Mouse (Mus musculus) forebrain, postnatal 0 days (tissue): ENCODE data around the gene Cit. TPM values are rescaled to one million over a fixed set of nuclear protein-coding genes. Genes with fewer than 3 reads are reported as not detected.
A peak's percentile ranks its signal among the peaks of the same experiment; 100 is the strongest.

Source experiments
- ATAC-seq: fragments of 200-750 bp; cut with Nextera tagmentation; 2 replicates; pipeline ENCODE4 v1.8.0; 2017; ENCODE audit warnings: mild to moderate bottlenecking, moderate library complexity
- DNase-seq: peaks from one replicate; pipeline ENCODE4 v3.0.0-alpha.2; 2015
- H3K27ac ChIP-seq: fragments of 300-500 bp; sonication (generic); 2 replicates; pipeline ENCODE4 v1.5.1; 2014; ENCODE audit warnings: low read depth, mild to moderate bottlenecking, antibody characterized with exemption, low read length, moderate library complexity, mixed read lengths
- H3K27me3 ChIP-seq: fragments of 300-500 bp; sonication (generic); 2 replicates; pipeline ENCODE4 v1.6.1; 2014; ENCODE audit warnings: mild to moderate bottlenecking, low read length, mixed read lengths; ENCODE audit not compliant: insufficient read depth
- H3K36me3 ChIP-seq: fragments of 300-500 bp; sonication (generic); 2 replicates; pipeline ENCODE4 v1.6.1; 2014; ENCODE audit warnings: mild to moderate bottlenecking, moderate library complexity; ENCODE audit not compliant: insufficient read depth
- H3K4me1 ChIP-seq: fragments of 300-500 bp; sonication (generic); 2 replicates; pipeline ENCODE4 v1.6.1; 2014; ENCODE audit warnings: antibody characterized with exemption; ENCODE audit not compliant: insufficient read depth
- H3K4me2 ChIP-seq: fragments of 300-500 bp; sonication (generic); 2 replicates; pipeline ENCODE4 v1.6.1; 2014; ENCODE audit warnings: low read depth, mild to moderate bottlenecking, moderate library complexity
- H3K4me3 ChIP-seq: fragments of 300-500 bp; sonication (generic); 2 replicates; pipeline ENCODE4 v1.5.1; 2014; ENCODE audit warnings: low read depth, low read length, mixed read lengths
- H3K9ac ChIP-seq: fragments of 300-500 bp; sonication (generic); 2 replicates; pipeline ENCODE4 v1.6.1; 2014; ENCODE audit warnings: mild to moderate bottlenecking
- H3K9me3 ChIP-seq: fragments of 300-500 bp; sonication (generic); 2 replicates; pipeline ENCODE4 v1.6.1; 2016; ENCODE audit warnings: low read length
- CTCF ChIP-seq: sonication (generic); IDR thresholded peaks from 2 replicates; pipeline ENCODE4 v1.5.1; 2016; ENCODE audit warnings: antibody characterized with exemption, control low read depth, low read depth
- WGBS: fragments of 180-500 bp; shearing (Covaris S2); extraction: QIAGEN DNeasy Blood & Tissue Kit; methylation state at CpG from one replicate; pipeline ENCODE4 v1.1.7; 2014; 5-methylcytosine and 5-hydroxymethylcytosine counted together
- polyA plus RNA-seq: library from polyadenylated mRNA; unstranded; fragments of >200 nt; fragmentation: Nextera tagmentation; extraction: Ambion mirVana; gene quantifications from 2 replicates; pipeline ENCODE4 v1.2.1, GENCODE M21; 2015
- total RNA-seq: library from RNA; depleted of rRNA; stranded (reverse); fragments of >200 nt; gene quantifications from 2 replicates; pipeline ENCODE4 v1.2.3, GENCODE M21; 2014

Cit gene
- total and polyA plus RNA-seq, 2 experiments from 2014 or later = 18.7 to 23.3 TPM

DNA sequence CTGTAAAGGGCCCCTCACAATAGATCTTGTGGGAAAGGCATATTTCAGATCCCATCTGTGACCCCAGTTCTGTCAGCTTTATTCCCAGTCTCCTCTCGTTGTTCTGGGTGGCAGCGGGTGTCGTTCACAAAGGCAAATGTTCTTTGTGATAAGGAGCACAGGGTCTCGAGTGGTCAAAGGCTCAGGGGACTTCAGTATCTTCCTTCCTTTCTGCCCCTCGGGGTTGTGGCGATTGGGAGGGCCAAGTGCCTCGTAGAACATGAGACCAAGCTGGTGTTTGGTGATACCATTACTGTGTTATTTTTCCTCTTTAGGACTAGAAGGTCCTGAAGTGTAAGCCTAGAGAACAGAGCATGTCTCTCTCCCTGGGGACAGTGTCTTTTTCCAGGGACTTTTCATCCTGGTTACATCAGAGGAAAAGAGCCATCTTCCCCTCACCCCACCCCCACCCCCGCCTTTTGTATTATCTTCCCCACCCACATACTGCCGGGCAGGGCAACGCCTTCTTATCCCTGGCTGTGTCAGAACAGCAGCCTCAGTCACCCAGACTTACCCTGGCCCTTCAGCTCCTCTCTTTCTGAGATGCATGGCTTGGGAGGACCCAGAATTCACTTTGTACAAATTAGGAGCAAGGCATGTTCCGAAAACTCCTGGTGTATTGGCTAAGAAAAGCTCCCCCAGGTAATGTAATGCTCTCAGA, 99.9 kb downstream of the Cit start:
- ATAC-seq = no peak
- H3K27me3 ChIP-seq = no peaks in the 10 kb centered on the region
- 63% methylated on average over 11 of the region's 11 CpGs for WGBS

DNA sequence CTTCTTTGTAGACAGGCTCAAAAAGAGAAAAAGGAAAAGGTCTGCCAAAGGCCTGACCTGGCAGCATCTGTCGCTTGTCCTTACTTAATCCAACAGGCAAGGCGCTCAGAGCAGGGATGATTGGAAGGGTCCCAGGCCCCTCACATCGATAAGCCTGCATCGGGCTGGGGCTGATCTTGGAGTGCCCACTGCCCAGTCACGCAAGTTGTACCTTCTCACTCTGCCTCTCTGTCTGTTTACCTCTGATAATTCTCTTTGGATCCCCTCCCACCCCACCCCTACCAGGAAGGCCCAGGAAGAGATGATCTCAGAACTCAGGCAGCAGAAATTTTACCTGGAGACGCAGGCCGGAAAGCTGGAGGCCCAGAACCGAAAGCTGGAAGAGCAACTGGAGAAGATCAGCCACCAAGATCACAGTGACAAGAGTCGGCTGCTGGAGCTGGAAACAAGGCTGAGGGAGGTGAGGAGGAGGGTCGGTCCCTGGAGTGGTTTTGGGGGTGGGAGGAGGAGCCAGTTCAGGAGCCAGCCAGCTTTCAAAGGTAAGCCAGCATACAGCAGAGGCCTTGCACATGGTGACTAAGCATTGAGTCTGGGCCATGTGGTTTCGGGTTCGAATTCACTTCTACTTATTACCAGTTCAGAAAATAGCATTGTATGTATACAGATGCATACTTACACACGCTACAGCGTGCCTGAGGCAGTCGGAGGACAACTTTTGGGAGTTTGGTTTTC, 102.7 kb downstream of the Cit start:
- H3K27me3 ChIP-seq = no peaks in the 10 kb centered on the region
- no peaks in the 10 kb centered on the region for H3K9me3 ChIP-seq
- H3K9ac ChIP-seq = no peak overlapping the region
- no peak overlapping the region for H3K4me3 ChIP-seq
- 94% methylated on average over 15 of the region's 15 CpGs for WGBS
- ATAC-seq (no peak), DNase-seq (no peak)
- H3K4me1 ChIP-seq = no peaks in the 10 kb centered on the region
- no peak overlapping the region for H3K4me2 ChIP-seq
- H3K36me3 ChIP-seq = peaks cover 22% of the 10 kb centered on the region; the same call in 1 of the 2 replicates
- no peak for TF ChIP-seq CTCF
- H3K27ac ChIP-seq = no peak overlapping the region

More for the DNA sequence above, 99.9 kb downstream of the Cit start:
- Histone ChIP-seq H3K4me2 (no peak overlapping the region), H3K9me3 (no peaks in the 10 kb centered on the region), H3K4me3 (no peak overlapping the region), H3K36me3 (peaks cover 11% of the 10 kb centered on the region; the same call in 1 of the 2 replicates), H3K4me1 (no peaks in the 10 kb centered on the region), H3K27ac (no peak overlapping the region), H3K9ac (no peak overlapping the region)
- no peak for TF ChIP-seq CTCF
- DNase-seq = no peak

DNA sequence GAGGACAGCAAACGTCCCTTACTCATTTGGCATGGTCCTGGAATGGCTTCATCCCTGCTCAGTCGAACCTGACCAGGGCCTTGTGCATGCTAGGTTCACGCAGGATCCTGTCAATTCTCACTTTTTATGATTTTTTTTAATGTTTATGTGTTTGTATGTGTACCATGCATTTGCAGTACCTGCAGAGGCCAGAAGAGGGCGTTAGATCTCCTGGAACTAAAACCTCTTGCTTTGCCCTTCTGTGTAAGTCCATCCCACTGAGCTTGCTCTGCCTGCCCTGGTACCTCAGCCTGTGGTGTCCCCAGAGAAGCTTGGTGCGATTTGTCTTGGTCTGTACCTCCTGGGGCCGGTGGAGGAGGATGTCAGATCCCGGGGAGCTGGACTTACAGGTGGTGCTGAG, 105.9 kb downstream of the Cit start:
- Histone ChIP-seq H3K36me3 (peaks cover 22% of the 10 kb centered on the region), H3K4me3 (no peak overlapping the region), H3K4me2 (no peak overlapping the region), H3K4me1 (no peaks in the 10 kb centered on the region), H3K27ac (no peak overlapping the region), H3K9ac (no peak overlapping the region), H3K9me3 (no peaks in the 10 kb centered on the region), H3K27me3 (no peaks in the 10 kb centered on the region)
- ATAC-seq = no peak
- WGBS = 89% methylated on average over 7 of the region's 7 CpGs
- 0 out of 2 replicates have a peak, but pooled peaks have one; percentile 23 for TF ChIP-seq CTCF
- DNase-seq = no peak

DNA sequence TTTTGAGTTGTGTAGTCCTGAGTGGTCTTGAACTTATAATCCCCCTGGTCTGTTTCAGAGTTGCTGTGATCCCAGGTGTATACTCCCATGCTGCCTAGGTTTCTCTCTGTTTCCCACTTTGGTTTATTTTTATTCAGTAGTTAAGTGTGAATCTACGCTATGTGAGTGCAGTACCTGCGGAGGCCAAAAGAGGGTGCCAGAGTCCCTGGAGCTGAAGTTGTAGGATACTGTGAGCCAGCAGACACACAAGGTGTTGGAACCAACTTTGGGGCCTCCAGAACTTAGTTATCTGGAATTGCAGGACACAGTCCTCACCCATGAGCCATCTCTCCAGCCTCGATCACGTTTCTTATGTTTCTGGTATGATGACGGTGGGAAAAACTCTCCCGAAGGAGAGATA, 108.1 kb downstream of the Cit start:
- Histone ChIP-seq H3K27me3 (no peaks in the 10 kb centered on the region), H3K4me1 (no peaks in the 10 kb centered on the region), H3K27ac (no peak overlapping the region), H3K9me3 (no peaks in the 10 kb centered on the region), H3K4me3 (no peak overlapping the region), H3K36me3 (peaks cover 14% of the 10 kb centered on the region), H3K9ac (no peak overlapping the region), H3K4me2 (no peak overlapping the region)
- 95% methylated on average over 6 of the region's 6 CpGs for WGBS
- ATAC-seq (no peak), DNase-seq (no peak)
- peak; percentile 30; the same call in 1 of the 2 replicates for TF ChIP-seq CTCF

DNA sequence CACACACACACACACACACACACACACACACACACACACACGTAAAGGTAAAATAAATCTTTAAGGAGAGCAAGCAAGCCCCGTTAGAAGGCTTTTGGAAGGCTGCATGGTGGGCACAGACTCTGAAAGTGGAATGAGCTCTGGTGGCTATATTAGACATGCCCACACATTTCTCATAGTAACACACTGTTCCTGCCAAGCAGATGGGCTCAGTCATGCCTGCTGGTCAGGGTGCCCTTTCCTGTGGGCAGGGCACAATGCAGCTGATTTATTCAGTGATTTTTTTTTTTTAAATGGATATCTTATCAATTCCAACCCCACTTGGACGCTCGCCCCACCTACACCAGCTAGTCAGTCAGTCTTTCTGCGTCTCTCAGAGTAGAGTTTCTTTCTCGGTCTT, 109.0 kb downstream of the Cit start:
- Histone ChIP-seq H3K9me3 (no peaks in the 10 kb centered on the region), H3K27ac (no peak overlapping the region), H3K27me3 (no peaks in the 10 kb centered on the region), H3K4me2 (no peak overlapping the region), H3K36me3 (peaks cover 14% of the 10 kb centered on the region), H3K4me1 (no peaks in the 10 kb centered on the region), H3K4me3 (no peak overlapping the region), H3K9ac (no peak overlapping the region)
- WGBS = 97% methylated on average over 6 of the region's 6 CpGs
- no peak for DNase-seq
- no peak for ATAC-seq
- TF ChIP-seq CTCF = no peak

DNA sequence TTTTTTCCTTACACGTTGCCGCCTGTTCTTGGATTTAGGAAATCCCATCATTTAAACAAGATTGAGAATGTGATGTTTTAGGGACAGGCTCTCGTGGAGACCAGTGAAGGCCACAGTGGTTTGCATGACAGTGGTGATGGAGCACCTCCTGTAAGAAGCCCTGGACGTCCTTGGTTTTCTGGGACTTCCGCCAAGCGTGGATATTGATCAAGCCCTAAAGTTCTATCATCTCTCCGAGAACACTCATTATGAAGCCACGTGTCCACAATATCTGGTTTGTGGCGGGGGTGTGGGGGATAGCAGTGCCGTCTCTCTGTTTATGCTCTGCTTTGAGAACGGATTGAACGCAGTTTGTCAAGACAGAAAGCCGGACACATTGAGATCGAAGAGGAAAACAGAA, 109.5 kb downstream of the Cit start:
- H3K27me3 ChIP-seq = no peaks in the 10 kb centered on the region
- ATAC-seq = no peak
- no peak overlapping the region for H3K27ac ChIP-seq
- no peak overlapping the region for H3K4me2 ChIP-seq
- H3K9me3 ChIP-seq = no peaks in the 10 kb centered on the region
- H3K4me1 ChIP-seq = no peaks in the 10 kb centered on the region
- no peak for TF ChIP-seq CTCF
- WGBS = 93% methylated on average over 14 of the region's 14 CpGs
- H3K9ac ChIP-seq = no peak overlapping the region
- peaks cover 14% of the 10 kb centered on the region for H3K36me3 ChIP-seq
- H3K4me3 ChIP-seq = no peak overlapping the region
- DNase-seq = no peak

DNA sequence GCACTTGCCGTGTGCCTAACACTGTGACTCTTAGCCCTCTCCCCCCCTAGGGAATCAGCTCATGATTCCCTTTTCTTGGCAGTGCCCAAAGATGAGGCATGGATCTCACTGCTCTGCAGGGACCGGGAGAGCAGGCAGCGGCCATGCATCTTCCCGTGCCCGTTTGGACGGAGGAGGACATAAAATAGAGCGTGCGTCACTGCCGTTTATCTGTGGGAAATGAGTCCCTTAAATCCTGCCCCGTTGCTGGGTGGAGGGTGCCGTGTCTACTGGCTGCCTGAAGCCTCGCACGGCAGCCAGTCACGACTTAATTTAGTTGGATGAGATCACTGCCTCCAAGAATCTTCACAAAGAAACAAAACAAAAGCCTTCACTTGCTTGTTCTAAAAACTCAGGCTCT, 110.1 kb downstream of the Cit start:
- H3K9ac ChIP-seq = no peak overlapping the region
- no peak for ATAC-seq

More for the DNA sequence above, 110.1 kb downstream of the Cit start:
- Histone ChIP-seq H3K4me1 (no peaks in the 10 kb centered on the region), H3K27me3 (no peaks in the 10 kb centered on the region), H3K4me2 (no peak overlapping the region), H3K36me3 (peaks cover 14% of the 10 kb centered on the region), H3K27ac (no peak overlapping the region), H3K4me3 (no peak overlapping the region), H3K9me3 (no peaks in the 10 kb centered on the region)
- WGBS = 74% methylated on average over 14 of the region's 14 CpGs
- DNase-seq = no peak
- no peak for TF ChIP-seq CTCF
